Mouse (Mus musculus) neural tube, embryonic 11.5 days (tissue): ENCODE results near the gene Tldc2. TPM values are rescaled to one million over a fixed set of nuclear protein-coding genes. Genes with fewer than 3 reads are reported as not detected.
A peak's percentile ranks its signal among the peaks of the same experiment; 100 is the strongest.

Source experiments
- ATAC-seq: fragments of 200-750 bp; cut with Nextera tagmentation; 2 replicates; pipeline ENCODE4 v1.8.0; 2017; ENCODE audit warnings: moderate number of reproducible peaks, mild to moderate bottlenecking, moderate TSS enrichment, moderate library complexity; ENCODE audit not compliant: insufficient read depth, low FRiP score, low TSS enrichment
- DNase-seq: peaks from one replicate; pipeline ENCODE4 v3.0.0-alpha.2; 2015; ENCODE audit warnings: low spot score
- H3K27ac ChIP-seq: fragments of 300-500 bp; sonication (generic); 2 replicates; pipeline ENCODE4 v1.5.1; 2014; ENCODE audit warnings: low read depth, mild to moderate bottlenecking, low read length
- H3K27me3 ChIP-seq: fragments of 300-500 bp; sonication (generic); 2 replicates; pipeline ENCODE4 v1.6.1; 2014; ENCODE audit warnings: mild to moderate bottlenecking, low read length, mixed read lengths; ENCODE audit not compliant: control insufficient read depth, insufficient read depth
- H3K36me3 ChIP-seq: fragments of 300-500 bp; sonication (generic); 2 replicates; pipeline ENCODE4 v1.6.1; 2014; ENCODE audit warnings: mild to moderate bottlenecking, low read length, moderate library complexity, mixed read lengths; ENCODE audit not compliant: control insufficient read depth, insufficient read depth
- H3K4me1 ChIP-seq: fragments of 300-500 bp; sonication (generic); 2 replicates; pipeline ENCODE4 v1.6.1; 2014; ENCODE audit warnings: low read length, mixed read lengths; ENCODE audit not compliant: control insufficient read depth, insufficient read depth
- H3K4me2 ChIP-seq: fragments of 300-500 bp; sonication (generic); 2 replicates; pipeline ENCODE4 v1.6.1; 2014; ENCODE audit warnings: low read depth, mild to moderate bottlenecking, moderate library complexity
- H3K4me3 ChIP-seq: fragments of 300-500 bp; sonication (generic); 2 replicates; pipeline ENCODE4 v1.5.1; 2014; ENCODE audit warnings: low read depth, low read length
- H3K9ac ChIP-seq: fragments of 300-500 bp; sonication (generic); 2 replicates; pipeline ENCODE4 v1.6.1; 2014; ENCODE audit warnings: mild to moderate bottlenecking, low read length
- H3K9me3 ChIP-seq: fragments of 300-500 bp; sonication (generic); 2 replicates; pipeline ENCODE4 v1.6.1; 2016; ENCODE audit warnings: low read length; ENCODE audit not compliant: control insufficient read depth
- WGBS: fragments of 180-500 bp; shearing (Covaris S2); extraction: QIAGEN DNeasy Blood & Tissue Kit; methylation state at CpG from one replicate; pipeline ENCODE4 v1.1.7; 2014; 5-methylcytosine and 5-hydroxymethylcytosine counted together
- polyA plus RNA-seq: library from polyadenylated mRNA; unstranded; fragments of >200 nt; fragmentation: Nextera tagmentation; extraction: Ambion mirVana; gene quantifications from 2 replicates; pipeline ENCODE4 v1.2.1, GENCODE M21; 2014

The Tldc2 gene
- polyA plus RNA-seq, 1 experiment from 2014 or later = not detected

GRCm38 (mm10) chr2:157073378-157074052 is 13.3 kb upstream of the Tldc2 start:
- peaks cover 58% of the 10 kb centered on the region for H3K4me1 ChIP-seq
- no peaks in the 10 kb centered on the region for H3K27me3 ChIP-seq
- 81% methylated on average over 9 of the region's 9 CpGs for WGBS
- DNase-seq (no peak), ATAC-seq (no peak)
- no peak overlapping the region for H3K9ac ChIP-seq
- no peak overlapping the region for H3K27ac ChIP-seq
- H3K9me3 ChIP-seq = no peaks in the 10 kb centered on the region
- no peak overlapping the region for H3K4me3 ChIP-seq
- no peak overlapping the region; the same call in 1 of the 2 replicates for H3K4me2 ChIP-seq
- H3K36me3 ChIP-seq = peaks cover 4% of the 10 kb centered on the region

- Histone ChIP-seq H3K9me3 (no peaks in the 10 kb centered on the region), H3K36me3 (peaks cover 4% of the 10 kb centered on the region), H3K4me1 (peaks cover 52% of the 10 kb centered on the region), H3K4me3 (no peak overlapping the region), H3K9ac (no peak overlapping the region), H3K27ac (no peak overlapping the region), H3K27me3 (no peaks in the 10 kb centered on the region), H3K4me2 (no peak overlapping the region)
- ATAC-seq (no peak), DNase-seq (no peak)
- WGBS = 82% methylated on average over 9 of the region's 9 CpGs
Observed at GRCm38 (mm10) chr2:157074186-157074724, 12.6 kb upstream of the Tldc2 start.

- DNase-seq = no peak
- Histone ChIP-seq H3K4me1 (peaks cover 47% of the 10 kb centered on the region), H3K4me3 (no peak overlapping the region), H3K9me3 (no peaks in the 10 kb centered on the region), H3K9ac (no peak overlapping the region), H3K27ac (no peak overlapping the region), H3K27me3 (no peaks in the 10 kb centered on the region), H3K36me3 (peaks cover 4% of the 10 kb centered on the region), H3K4me2 (no peak overlapping the region)
- no peak for ATAC-seq
- 84% methylated on average over 5 of the region's 5 CpGs for WGBS
Observed at GRCm38 (mm10) chr2:157074772-157075171, 12.1 kb upstream of the Tldc2 start.

DNA sequence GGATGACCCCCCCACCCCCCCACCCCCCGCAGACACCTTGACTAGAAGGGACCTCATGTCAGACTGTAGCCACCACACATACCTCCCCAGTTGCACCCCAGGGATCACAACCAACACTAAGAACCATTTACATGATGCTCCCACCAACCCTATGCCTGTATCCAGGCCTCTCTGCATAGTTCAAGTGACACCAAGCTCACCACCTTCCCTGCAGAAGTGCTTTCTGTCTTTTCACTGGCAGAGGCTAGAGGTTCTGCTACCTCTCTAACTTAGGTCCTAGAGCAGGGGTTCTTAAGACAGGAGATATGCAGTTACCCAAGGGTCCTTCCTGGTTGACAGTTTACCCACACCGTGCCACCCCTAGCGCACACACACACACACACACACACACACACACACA is 11.6 kb upstream of the Tldc2 start:
- Histone ChIP-seq H3K27ac (no peak overlapping the region), H3K4me2 (peak overlapping the region; percentile 99), H3K9me3 (no peaks in the 10 kb centered on the region), H3K4me1 (peaks cover 43% of the 10 kb centered on the region), H3K9ac (no peak overlapping the region), H3K27me3 (no peaks in the 10 kb centered on the region), H3K4me3 (0 out of 2 replicates have a peak overlapping the region, but pooled peaks have one; percentile 6), H3K36me3 (peaks cover 4% of the 10 kb centered on the region)
- WGBS = 87% methylated on average over 3 of the region's 3 CpGs
- ATAC-seq (no peak), DNase-seq (no peak)

DNA sequence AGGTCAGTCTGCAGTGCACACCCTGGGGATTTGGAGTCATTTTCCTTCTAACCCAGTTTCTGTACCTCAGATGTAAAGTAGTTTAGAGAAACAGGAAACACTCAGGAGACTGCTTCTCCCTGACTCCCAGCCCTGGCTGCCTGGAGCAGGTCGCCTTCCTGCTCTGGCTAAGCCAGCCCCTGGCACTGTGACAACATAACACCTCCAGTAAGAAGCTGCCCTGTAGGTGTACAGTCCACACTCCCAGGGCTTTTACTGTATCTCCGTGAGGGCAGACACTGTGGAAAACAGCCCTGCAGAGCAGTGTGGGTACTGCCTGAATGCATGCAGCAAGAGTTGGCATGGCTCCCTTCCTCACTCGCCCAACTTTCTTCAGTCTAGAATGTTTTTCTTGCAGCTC is 11.2 kb upstream of the Tldc2 start:
- WGBS = 82% methylated on average over 3 of the region's 3 CpGs
- no peaks in the 10 kb centered on the region for H3K27me3 ChIP-seq
- no peak for DNase-seq
- peaks cover 4% of the 10 kb centered on the region for H3K36me3 ChIP-seq
- H3K4me2 ChIP-seq = peak overlapping the region; percentile 99
- H3K9ac ChIP-seq = no peak overlapping the region
- H3K4me1 ChIP-seq = peaks cover 39% of the 10 kb centered on the region
- H3K27ac ChIP-seq = no peak overlapping the region
- ATAC-seq = no peak
- H3K4me3 ChIP-seq = peak overlapping the region; percentile 6; the same call in 1 of the 2 replicates
- H3K9me3 ChIP-seq = no peaks in the 10 kb centered on the region

DNA sequence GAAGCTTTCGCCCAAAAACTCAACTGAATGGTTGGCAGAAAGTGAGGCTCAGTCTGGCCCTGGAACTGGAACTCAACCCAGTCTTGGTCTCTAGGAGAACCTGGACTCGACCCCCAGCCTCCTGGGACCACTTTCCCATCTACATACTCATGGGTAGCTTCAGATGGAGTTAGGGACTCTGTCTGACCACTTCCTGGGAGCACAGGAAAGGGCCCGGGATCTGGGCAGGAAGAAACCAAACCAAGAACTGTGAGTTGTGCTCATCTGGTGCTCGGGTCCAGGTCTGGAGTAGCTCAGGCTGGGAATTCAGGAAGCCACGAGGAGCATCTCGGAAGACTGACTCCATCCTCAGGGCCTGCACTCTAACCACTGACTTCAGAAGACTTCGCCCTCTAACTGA is 10.3 kb upstream of the Tldc2 start:
- Histone ChIP-seq H3K4me1 (peaks cover 34% of the 10 kb centered on the region), H3K27ac (no peak overlapping the region), H3K36me3 (peaks cover 4% of the 10 kb centered on the region), H3K4me3 (peak overlapping the region; percentile 90; the same call in 1 of the 2 replicates), H3K27me3 (no peaks in the 10 kb centered on the region), H3K9ac (no peak overlapping the region; the same call in 1 of the 2 replicates), H3K9me3 (no peaks in the 10 kb centered on the region), H3K4me2 (peak overlapping the region; percentile 99)
- WGBS = 85% methylated on average over 7 of the region's 7 CpGs
- ATAC-seq (no peak), DNase-seq (no peak)

DNA sequence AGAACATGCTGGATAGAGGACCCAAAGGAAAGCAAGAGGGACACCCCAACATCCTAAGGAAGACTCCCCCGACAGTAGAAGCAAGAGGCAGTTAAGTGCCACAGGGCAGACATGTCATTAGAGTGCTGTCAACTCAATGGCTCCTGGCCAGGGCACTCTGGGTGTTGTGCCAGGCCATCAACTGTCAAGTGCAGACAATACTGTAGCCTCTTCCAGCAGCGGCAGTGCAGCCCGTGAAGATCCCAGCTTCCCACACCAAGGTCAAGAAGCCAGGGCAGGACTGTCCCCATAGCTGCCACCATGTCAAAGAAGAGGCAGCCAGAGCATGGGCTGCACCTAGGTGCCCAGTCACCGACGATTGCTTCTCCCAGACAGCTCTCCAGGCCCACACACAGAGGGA is 9.7 kb upstream of the Tldc2 start:
- H3K4me1 ChIP-seq = peaks cover 35% of the 10 kb centered on the region
- no peaks in the 10 kb centered on the region for H3K9me3 ChIP-seq
- ATAC-seq = no peak
- peak overlapping the region; percentile 99 for H3K9ac ChIP-seq
- DNase-seq = no peak
- peaks cover 4% of the 10 kb centered on the region for H3K36me3 ChIP-seq
- H3K4me3 ChIP-seq = peak overlapping the region; percentile 90
- H3K4me2 ChIP-seq = peak overlapping the region; percentile 99
- no peaks in the 10 kb centered on the region for H3K27me3 ChIP-seq
- WGBS = 28% methylated on average over 5 of the region's 5 CpGs
- peak overlapping the region; percentile 44; the same call in 1 of the 2 replicates for H3K27ac ChIP-seq

GRCm38 (mm10) chr2:157077641-157078058 is 9.2 kb upstream of the Tldc2 start:
- H3K4me1 ChIP-seq = peaks cover 36% of the 10 kb centered on the region
- DNase-seq = peak; percentile 59
- H3K9ac ChIP-seq = peak overlapping the region; percentile 99
- H3K27me3 ChIP-seq = no peaks in the 10 kb centered on the region
- H3K9me3 ChIP-seq = no peaks in the 10 kb centered on the region
- H3K36me3 ChIP-seq = peaks cover 4% of the 10 kb centered on the region
- peak overlapping the region; percentile 99 for H3K4me2 ChIP-seq
- H3K4me3 ChIP-seq = peak overlapping the region; percentile 90
- ATAC-seq = no peak
- 0% methylated on average over 15 of the region's 15 CpGs for WGBS
- peak overlapping the region; percentile 44; the same call in 1 of the 2 replicates for H3K27ac ChIP-seq
